Mouse (Mus musculus): ENCODE results near the gene Arhgap40. TPM values are rescaled to one million over a fixed set of nuclear protein-coding genes. Genes with fewer than 3 reads are reported as not detected.

The Arhgap40 gene
- polyA plus RNA-seq, 1 experiment from 2014 or later, result not detected

DNA sequence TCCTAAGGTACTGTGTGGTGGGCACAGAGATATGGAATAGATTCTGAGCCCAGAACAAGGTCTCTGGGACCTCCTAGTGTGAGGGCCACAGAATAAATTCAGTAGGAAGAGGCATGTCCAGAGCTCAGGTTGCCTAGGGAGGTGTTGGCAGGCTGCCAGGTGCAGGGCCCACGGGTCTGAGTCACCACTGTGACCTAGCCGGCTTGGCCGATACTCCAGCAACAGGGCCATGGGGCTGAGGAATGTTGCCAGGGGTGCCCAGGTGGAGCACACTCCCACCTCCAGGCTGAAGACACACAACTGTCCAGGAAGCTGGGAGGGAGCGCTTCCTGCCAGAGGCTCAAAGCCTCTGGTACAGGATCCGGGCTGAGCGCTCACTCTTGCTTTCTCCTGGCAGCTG is 1.9 kb upstream of the Arhgap40 start:
- Histone ChIP-seq H3K4me3 (ENCODE audit: low read length) (no peak overlapping the region), H3K9ac (ENCODE audit: low read length) (no peak overlapping the region), H3K27ac (ENCODE audit: low read length) (no peak overlapping the region), H3K27me3 (ENCODE audit: control insufficient read depth, insufficient read depth, low read depth, low read length) (no peaks in the 10 kb centered on the region), H3K4me2 (ENCODE audit: low read depth, low read length) (no peak overlapping the region), H3K4me1 (replicated peaks; ENCODE audit: control insufficient read depth, insufficient read depth, low read length) (peaks cover 5% of the 10 kb centered on the region), H3K36me3 (ENCODE audit: control insufficient read depth, insufficient read depth, low read length) (no peaks in the 10 kb centered on the region), H3K9me3 (ENCODE audit: control insufficient read depth, low read length) (no peaks in the 10 kb centered on the region)
- peak; percentile 75 for ATAC-seq (ENCODE audit: low read depth)
- WGBS, result 55% methylated on average over 6 of the region's 6 CpGs

DNA sequence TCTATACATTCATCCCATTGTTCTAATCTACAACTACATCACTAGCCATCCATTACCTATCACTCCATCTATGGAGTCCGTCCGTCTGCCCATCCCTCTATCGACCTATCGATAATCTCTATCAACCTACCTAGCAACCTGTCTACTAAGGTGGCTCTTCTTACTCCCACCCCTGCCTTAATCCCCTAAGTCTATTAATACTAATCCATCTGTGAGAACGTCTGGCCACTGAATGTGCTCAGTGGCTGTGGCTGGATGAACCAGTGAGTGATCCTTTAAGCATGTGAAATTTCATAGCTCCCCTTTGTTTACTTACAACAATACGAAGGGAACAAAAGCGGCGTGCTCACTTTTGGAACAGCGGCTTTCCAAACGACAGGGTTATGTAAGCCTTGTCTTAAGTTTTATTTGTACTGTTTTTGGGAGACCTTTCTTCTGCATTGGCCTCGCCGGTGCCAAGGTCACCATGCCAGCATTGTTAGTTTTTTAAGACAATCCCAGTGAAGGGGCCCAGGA is 1.3 kb downstream of the Arhgap40 start:
- Histone ChIP-seq H3K9me3 (ENCODE audit: control insufficient read depth, low read length) (no peaks in the 10 kb centered on the region), H3K4me3 (ENCODE audit: low read length) (no peak overlapping the region), H3K36me3 (ENCODE audit: control insufficient read depth, insufficient read depth, low read length) (no peaks in the 10 kb centered on the region), H3K27me3 (ENCODE audit: control insufficient read depth, insufficient read depth, low read depth, low read length) (no peaks in the 10 kb centered on the region), H3K4me1 (replicated peaks; ENCODE audit: control insufficient read depth, insufficient read depth, low read length) (peaks cover 8% of the 10 kb centered on the region), H3K27ac (ENCODE audit: low read length) (no peak overlapping the region), H3K9ac (ENCODE audit: low read length) (no peak overlapping the region), H3K4me2 (ENCODE audit: low read depth, low read length) (no peak overlapping the region)
- WGBS, result 62% methylated on average over 12 of the region's 12 CpGs
- no peak for ATAC-seq (ENCODE audit: low read depth)

DNA sequence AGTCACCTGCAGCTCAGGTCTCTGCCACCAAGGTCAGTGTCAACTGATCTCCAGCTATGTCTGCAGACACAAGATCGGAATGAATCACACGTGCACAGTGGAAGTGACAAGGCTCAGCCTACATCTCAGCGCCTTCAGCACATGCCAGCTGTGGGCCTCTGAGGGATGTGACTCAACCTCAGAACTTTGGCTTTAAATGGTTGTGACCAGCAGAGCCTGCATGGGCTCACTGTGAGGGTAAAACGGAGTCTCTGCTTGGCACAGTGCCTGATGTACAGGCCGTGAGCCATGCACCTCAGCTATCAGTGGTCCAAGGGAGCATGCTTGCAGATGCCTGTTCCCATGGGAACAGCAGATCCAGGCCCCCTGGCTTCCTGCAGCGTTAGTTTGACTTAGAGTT is 6.0 kb downstream of the Arhgap40 start:
- no peak for ATAC-seq (ENCODE audit: low read depth)
- WGBS, result 45% methylated on average over 6 of the region's 6 CpGs

DNA sequence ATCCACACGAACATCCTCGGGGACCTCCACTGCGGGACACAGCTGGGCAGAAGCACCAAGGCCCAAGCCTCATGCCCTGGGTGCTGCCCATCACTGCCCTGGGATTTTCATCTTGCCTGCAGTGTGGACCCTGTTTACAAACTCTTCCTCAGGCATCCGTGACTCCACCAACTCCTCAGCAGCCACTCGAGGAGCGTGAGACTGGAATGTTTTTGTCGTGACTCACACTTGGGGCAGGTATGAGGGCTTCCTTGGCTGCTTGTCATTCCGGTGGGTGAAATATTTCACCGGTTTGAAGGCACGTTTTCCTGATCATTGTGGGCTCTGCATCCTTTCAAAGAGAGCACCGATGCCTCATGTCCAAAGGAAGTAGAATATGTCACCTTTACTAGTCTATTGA is 6.5 kb downstream of the Arhgap40 start:
- no peak overlapping the region for H3K4me3 ChIP-seq (ENCODE audit: low read length)
- no peaks in the 10 kb centered on the region for H3K9me3 ChIP-seq (ENCODE audit: control insufficient read depth, low read length)
- H3K36me3 ChIP-seq (ENCODE audit: control insufficient read depth, insufficient read depth, low read length), result no peaks in the 10 kb centered on the region
- H3K4me1 ChIP-seq (replicated peaks; ENCODE audit: control insufficient read depth, insufficient read depth, low read length), result peaks cover 6% of the 10 kb centered on the region
- no peak for ATAC-seq (ENCODE audit: low read depth)
- H3K9ac ChIP-seq (ENCODE audit: low read length), result no peak overlapping the region
- WGBS, result 48% methylated on average over 11 of the region's 11 CpGs
- no peak overlapping the region for H3K4me2 ChIP-seq (ENCODE audit: low read depth, low read length)
- no peak overlapping the region for H3K27ac ChIP-seq (ENCODE audit: low read length)
- no peaks in the 10 kb centered on the region for H3K27me3 ChIP-seq (ENCODE audit: control insufficient read depth, insufficient read depth, low read depth, low read length)

More for the DNA sequence above, 6.0 kb downstream of the Arhgap40 start:
- Histone ChIP-seq H3K27ac (ENCODE audit: low read length) (no peak overlapping the region), H3K9ac (ENCODE audit: low read length) (no peak overlapping the region), H3K36me3 (ENCODE audit: control insufficient read depth, insufficient read depth, low read length) (no peaks in the 10 kb centered on the region), H3K9me3 (ENCODE audit: control insufficient read depth, low read length) (no peaks in the 10 kb centered on the region), H3K4me1 (replicated peaks; ENCODE audit: control insufficient read depth, insufficient read depth, low read length) (peaks cover 6% of the 10 kb centered on the region), H3K27me3 (ENCODE audit: control insufficient read depth, insufficient read depth, low read depth, low read length) (no peaks in the 10 kb centered on the region), H3K4me3 (ENCODE audit: low read length) (no peak overlapping the region), H3K4me2 (ENCODE audit: low read depth, low read length) (no peak overlapping the region)

DNA sequence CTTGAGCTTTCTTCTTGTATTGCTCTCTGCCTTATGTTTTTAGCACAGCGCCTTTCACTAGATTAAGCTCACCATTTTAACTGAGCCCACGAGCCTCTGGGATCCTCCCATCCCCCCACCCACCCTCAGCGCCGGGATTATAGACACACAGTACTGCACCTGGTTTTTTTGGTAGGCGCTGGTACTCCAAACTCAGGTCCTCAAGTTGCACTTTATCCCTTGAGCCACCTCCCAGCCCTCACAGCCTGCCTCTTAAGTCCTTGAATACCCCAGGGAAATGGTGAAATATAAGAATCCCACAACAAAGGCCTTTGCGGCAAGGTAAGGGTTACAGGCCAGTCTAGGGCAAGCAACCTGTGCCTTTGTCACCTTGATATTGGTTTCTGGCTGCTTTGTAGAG is 7.2 kb downstream of the Arhgap40 start:
- no peak overlapping the region for H3K4me3 ChIP-seq (ENCODE audit: low read length)
- no peaks in the 10 kb centered on the region for H3K27me3 ChIP-seq (ENCODE audit: control insufficient read depth, insufficient read depth, low read depth, low read length)
- peaks cover 6% of the 10 kb centered on the region for H3K4me1 ChIP-seq (replicated peaks; ENCODE audit: control insufficient read depth, insufficient read depth, low read length)
- no peaks in the 10 kb centered on the region for H3K36me3 ChIP-seq (ENCODE audit: control insufficient read depth, insufficient read depth, low read length)
- H3K9ac ChIP-seq (ENCODE audit: low read length), result no peak overlapping the region
- no peaks in the 10 kb centered on the region for H3K9me3 ChIP-seq (ENCODE audit: control insufficient read depth, low read length)
- H3K4me2 ChIP-seq (ENCODE audit: low read depth, low read length), result no peak overlapping the region
- no peak for ATAC-seq (ENCODE audit: low read depth)
- 60% methylated on average over 6 of the region's 6 CpGs for WGBS
- H3K27ac ChIP-seq (ENCODE audit: low read length), result no peak overlapping the region

DNA sequence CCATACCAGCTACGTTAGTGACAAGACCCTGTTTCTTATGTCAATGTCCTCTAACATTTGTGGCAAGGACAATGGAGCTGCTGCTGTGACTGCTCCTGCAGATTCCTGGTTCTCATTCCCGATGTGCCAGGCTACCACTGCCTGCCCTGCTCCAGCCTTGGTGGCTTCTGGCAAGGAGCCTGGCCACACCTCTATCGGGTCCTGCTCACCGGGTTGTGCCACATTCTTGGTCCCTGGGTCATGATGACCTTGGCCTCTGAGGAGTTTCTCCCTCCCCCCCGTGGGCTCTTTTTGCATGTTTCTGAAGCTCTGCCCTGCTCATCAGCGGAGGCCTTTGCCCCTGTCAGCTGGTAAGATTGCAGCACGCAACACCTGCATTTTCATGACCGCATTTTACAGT is 10.5 kb downstream of the Arhgap40 start:
- Histone ChIP-seq H3K27ac (ENCODE audit: low read length) (no peak overlapping the region), H3K4me3 (ENCODE audit: low read length) (no peak overlapping the region), H3K36me3 (ENCODE audit: control insufficient read depth, insufficient read depth, low read length) (no peaks in the 10 kb centered on the region), H3K4me2 (ENCODE audit: low read depth, low read length) (no peak overlapping the region), H3K9me3 (ENCODE audit: control insufficient read depth, low read length) (no peaks in the 10 kb centered on the region), H3K4me1 (replicated peaks; ENCODE audit: control insufficient read depth, insufficient read depth, low read length) (peaks cover 3% of the 10 kb centered on the region; the same call in 1 of the 2 replicates), H3K27me3 (ENCODE audit: control insufficient read depth, insufficient read depth, low read depth, low read length) (no peaks in the 10 kb centered on the region), H3K9ac (ENCODE audit: low read length) (no peak overlapping the region)
- peak; percentile 71 for ATAC-seq (ENCODE audit: low read depth)
- 62% methylated on average over 8 of the region's 8 CpGs for WGBS

DNA sequence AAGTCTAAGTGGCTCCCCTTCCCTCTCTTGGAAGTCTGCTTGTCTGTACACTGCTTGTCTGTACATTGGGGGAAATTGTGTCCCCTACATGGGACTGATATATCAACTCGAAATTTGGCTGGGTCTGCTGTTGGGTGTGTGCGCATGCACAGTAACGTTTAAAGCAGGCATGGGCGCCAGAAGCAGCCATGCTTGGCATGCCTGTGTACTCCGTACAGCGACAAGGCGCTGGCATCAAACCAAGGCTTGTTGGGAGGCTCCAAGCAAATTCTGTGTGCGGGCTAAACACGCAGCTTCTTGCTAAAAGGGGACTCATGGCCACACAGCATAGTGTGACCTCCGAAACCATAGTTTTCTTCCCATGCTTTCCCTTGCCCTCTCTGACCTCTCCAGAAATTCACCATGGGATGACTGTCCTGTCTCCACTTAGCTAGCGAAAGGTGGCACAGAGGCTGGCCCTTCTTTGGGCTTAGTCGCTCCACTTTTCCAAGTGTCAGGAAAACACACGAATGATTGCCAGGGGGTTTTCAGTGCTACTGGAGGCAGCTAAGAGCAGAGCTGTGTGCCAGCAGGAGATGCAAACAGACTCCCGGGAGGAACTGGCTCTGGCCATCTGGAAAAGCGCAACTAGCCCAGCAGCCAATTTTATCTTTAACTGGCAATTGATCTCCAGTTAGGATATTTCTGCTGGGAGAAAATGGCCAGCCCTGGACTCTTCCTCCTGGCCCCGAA is 11.7 kb downstream of the Arhgap40 start:
- no peaks in the 10 kb centered on the region for H3K27me3 ChIP-seq (ENCODE audit: control insufficient read depth, insufficient read depth, low read depth, low read length)
- WGBS, result 70% methylated on average over 16 of the region's 16 CpGs
- H3K36me3 ChIP-seq (ENCODE audit: control insufficient read depth, insufficient read depth, low read length), result no peaks in the 10 kb centered on the region
- H3K4me2 ChIP-seq (ENCODE audit: low read depth, low read length), result no peak overlapping the region
- no peak overlapping the region for H3K27ac ChIP-seq (ENCODE audit: low read length)
- peaks cover 3% of the 10 kb centered on the region; the same call in 1 of the 2 replicates for H3K4me1 ChIP-seq (replicated peaks; ENCODE audit: control insufficient read depth, insufficient read depth, low read length)
- ATAC-seq (ENCODE audit: low read depth), result no peak
- H3K4me3 ChIP-seq (ENCODE audit: low read length), result no peak overlapping the region
- H3K9me3 ChIP-seq (ENCODE audit: control insufficient read depth, low read length), result no peaks in the 10 kb centered on the region
- H3K9ac ChIP-seq (ENCODE audit: low read length), result no peak overlapping the region

DNA sequence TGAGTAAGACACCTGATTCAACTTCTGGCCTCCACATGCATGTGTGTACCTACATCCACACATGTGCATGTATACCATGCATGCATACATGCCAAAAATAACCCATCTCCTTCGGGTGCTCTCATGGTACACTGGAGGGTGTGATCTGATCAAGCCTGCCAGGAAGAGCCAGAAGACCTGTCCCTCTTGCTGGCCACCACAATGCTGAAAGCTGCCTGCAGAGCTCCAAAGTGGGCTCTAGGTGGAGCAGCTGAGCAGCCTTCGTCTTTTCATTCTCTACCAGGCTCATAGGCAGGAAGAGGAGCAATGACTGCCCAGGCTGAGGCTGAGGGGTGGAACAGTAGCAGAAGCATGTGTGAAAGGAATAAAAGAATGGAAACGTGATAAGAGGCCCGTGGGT is 21.5 kb downstream of the Arhgap40 start:
- Histone ChIP-seq H3K36me3 (ENCODE audit: control insufficient read depth, insufficient read depth, low read length) (no peaks in the 10 kb centered on the region), H3K27ac (ENCODE audit: low read length) (no peak overlapping the region), H3K4me2 (ENCODE audit: low read depth, low read length) (no peak overlapping the region), H3K4me3 (ENCODE audit: low read length) (no peak overlapping the region), H3K27me3 (ENCODE audit: control insufficient read depth, insufficient read depth, low read depth, low read length) (no peaks in the 10 kb centered on the region), H3K9ac (ENCODE audit: low read length) (no peak overlapping the region), H3K9me3 (ENCODE audit: control insufficient read depth, low read length) (peaks cover 3% of the 10 kb centered on the region; the same call in 1 of the 2 replicates), H3K4me1 (replicated peaks; ENCODE audit: control insufficient read depth, insufficient read depth, low read length) (no peaks in the 10 kb centered on the region)
- WGBS, result 3% methylated on average over 4 of the region's 4 CpGs
- ATAC-seq (ENCODE audit: low read depth), result peak; percentile 56; the same call in 1 of the 2 replicates

DNA sequence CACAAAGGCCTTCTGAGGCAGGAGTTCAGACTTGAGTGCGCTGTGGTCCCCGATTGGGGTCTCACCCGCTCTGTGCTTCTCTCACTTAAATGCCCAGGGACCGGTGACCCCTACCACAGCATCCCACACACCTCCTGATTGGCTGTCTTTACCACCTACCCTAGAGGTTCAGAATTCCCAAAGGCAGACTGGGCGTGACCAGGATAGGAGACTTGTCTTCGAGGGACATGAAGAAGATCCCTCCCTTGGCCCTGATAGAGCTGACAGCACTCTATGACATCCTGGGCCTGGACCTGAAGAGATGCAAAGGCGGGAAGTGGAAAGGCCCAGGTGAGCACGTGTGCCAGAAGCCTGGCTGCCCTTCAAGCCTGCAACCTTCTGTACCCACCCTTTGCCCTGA is 22.0 kb downstream of the Arhgap40 start:
- H3K9me3 ChIP-seq (ENCODE audit: control insufficient read depth, low read length), result peaks cover 3% of the 10 kb centered on the region; the same call in 1 of the 2 replicates
- H3K36me3 ChIP-seq (ENCODE audit: control insufficient read depth, insufficient read depth, low read length), result no peaks in the 10 kb centered on the region
- H3K9ac ChIP-seq (ENCODE audit: low read length), result no peak overlapping the region
- no peaks in the 10 kb centered on the region for H3K27me3 ChIP-seq (ENCODE audit: control insufficient read depth, insufficient read depth, low read depth, low read length)
- 71% methylated on average over 8 of the region's 8 CpGs for WGBS
- H3K4me2 ChIP-seq (ENCODE audit: low read depth, low read length), result no peak overlapping the region
- no peak overlapping the region for H3K27ac ChIP-seq (ENCODE audit: low read length)
- no peaks in the 10 kb centered on the region for H3K4me1 ChIP-seq (replicated peaks; ENCODE audit: control insufficient read depth, insufficient read depth, low read length)
- no peak overlapping the region for H3K4me3 ChIP-seq (ENCODE audit: low read length)
- no peak for ATAC-seq (ENCODE audit: low read depth)
